Comparison of ENCODE assay signal across 23 mouse cellular contexts in genomic region chr10:16272786-16273185, GRCm38 (mm10).
"Had no signal": no experiment of that assay in that cellular context is flagged by ENCODE, and none has a peak within 500 bp of the region (broad histone marks: within the 10 kb centered on the region; RNA-seq: fewer than 3 reads in every experiment).

No protein-coding gene starts in this region.

- H3K9me3 ChIP-seq: kidney, embryonic 15.5 days; limb, embryonic 12.5 days; limb, embryonic 15.5 days; midbrain, embryonic 12.5 days; midbrain, embryonic 15.5 days; neural tube, embryonic 12.5 days; neural tube, embryonic 15.5 days had no signal

- ATAC-seq: liver, postnatal 0 days; lung, postnatal 0 days; midbrain, embryonic 15.5 days had no signal

- H3K4me1 ChIP-seq: kidney, embryonic 15.5 days; limb, embryonic 12.5 days; limb, embryonic 15.5 days; midbrain, embryonic 12.5 days; midbrain, embryonic 15.5 days; neural tube, embryonic 12.5 days; neural tube, embryonic 15.5 days had no signal

- H3K27ac ChIP-seq: kidney, embryonic 15.5 days; limb, embryonic 12.5 days; limb, embryonic 15.5 days; liver, embryonic 14.5 days; macrophage; midbrain, embryonic 12.5 days; midbrain, embryonic 15.5 days; neural tube, embryonic 12.5 days; neural tube, embryonic 15.5 days; stomach, postnatal 0 days had no signal

- DNase-seq: kidney, postnatal 10 days; kidney, postnatal 36 days; left cerebral cortex, postnatal 4 days; liver, postnatal 0 days; lung, embryonic 14.5 days; right cerebral cortex, adult 18-20 months; right cerebral cortex, postnatal 14 days; right cerebral cortex, postnatal 4 days; thymus, adult 2 months; thymus, postnatal 14 days; thymus, postnatal 4 days had no signal

- H3K36me3 ChIP-seq: kidney, embryonic 15.5 days; limb, embryonic 12.5 days; limb, embryonic 15.5 days; midbrain, embryonic 12.5 days; midbrain, embryonic 15.5 days; neural tube, embryonic 12.5 days; neural tube, embryonic 15.5 days had no signal

- H3K4me2 ChIP-seq: kidney, embryonic 15.5 days; limb, embryonic 12.5 days; limb, embryonic 15.5 days; liver, embryonic 11.5 days; lung, embryonic 14.5 days; midbrain, embryonic 12.5 days; midbrain, embryonic 15.5 days; neural tube, embryonic 12.5 days; neural tube, embryonic 15.5 days had no signal

- H3K9ac ChIP-seq: kidney, embryonic 15.5 days; limb, embryonic 12.5 days; limb, embryonic 15.5 days; liver, embryonic 14.5 days; liver, postnatal 0 days; lung, embryonic 14.5 days; midbrain, embryonic 12.5 days; midbrain, embryonic 15.5 days; neural tube, embryonic 12.5 days; neural tube, embryonic 15.5 days had no signal

- H3K4me3 ChIP-seq: kidney, embryonic 15.5 days; limb, embryonic 12.5 days; limb, embryonic 15.5 days; midbrain, embryonic 12.5 days; midbrain, embryonic 15.5 days; neural tube, embryonic 12.5 days; neural tube, embryonic 15.5 days had no signal

- H3K27me3 ChIP-seq: kidney, embryonic 15.5 days; limb, embryonic 12.5 days; limb, embryonic 15.5 days; midbrain, embryonic 12.5 days; midbrain, embryonic 15.5 days; neural tube, embryonic 12.5 days; neural tube, embryonic 15.5 days had no signal
